Mouse (Mus musculus) small intestine, adult 2 months (tissue): Measurements from ENCODE around the gene Ntrk3. TPM values are rescaled to one million over a fixed set of nuclear protein-coding genes. Genes with fewer than 3 reads are reported as not detected.

ENCODE experiments used
- H3K27ac ChIP-seq: fragments of 200-500 bp; 2 replicates; pipeline ENCODE4 v1.5.1; 2012; ENCODE audit warnings: low read depth, low read length, control low read depth, inconsistent platforms; ENCODE audit not compliant: insufficient read depth
- H3K27me3 ChIP-seq: fragments of 200-500 bp; 2 replicates; pipeline ENCODE4 v1.6.1; 2012; ENCODE audit warnings: mild to moderate bottlenecking, moderate library complexity, low read length, inconsistent platforms; ENCODE audit not compliant: control insufficient read depth, insufficient read depth
- H3K36me3 ChIP-seq: fragments of 200-500 bp; 2 replicates; pipeline ENCODE4 v1.6.1; 2012; ENCODE audit warnings: mild to moderate bottlenecking, low read length, control low read depth, inconsistent platforms; ENCODE audit not compliant: control insufficient read depth, insufficient read depth
- H3K4me1 ChIP-seq: fragments of 200-500 bp; 2 replicates; pipeline ENCODE4 v1.6.1; 2012; ENCODE audit warnings: low read length, inconsistent platforms, mixed read lengths; ENCODE audit not compliant: control insufficient read depth, insufficient read depth, insufficient read length
- H3K4me3 ChIP-seq: fragments of 200-500 bp; 2 replicates; pipeline ENCODE4 v1.5.1; 2012; ENCODE audit warnings: low read depth, mild to moderate bottlenecking, control low read depth, inconsistent platforms, low read length, moderate library complexity
- CTCF ChIP-seq: fragments of 200-500 bp; IDR thresholded peaks from 2 replicates; pipeline ENCODE4 v1.5.1; 2012; ENCODE audit warnings: low read depth, mild to moderate bottlenecking, control low read depth, inconsistent platforms, low read length, moderate library complexity, mixed read lengths; ENCODE audit not compliant: insufficient replicate concordance, insufficient read length; ENCODE audit errors: extremely low read depth
- POLR2A ChIP-seq: fragments of 200-500 bp; IDR thresholded peaks from 2 replicates; pipeline ENCODE4 v1.6.1; 2012; ENCODE audit warnings: low read depth, mild to moderate bottlenecking, control low read depth, inconsistent platforms, low read length, moderate library complexity
- WGBS: fragments of 180-500 bp; shearing (Covaris S2); methylation state at CpG from one replicate; pipeline ENCODE4 v1.1.7; 2018; 5-methylcytosine and 5-hydroxymethylcytosine counted together
- polyA plus RNA-seq: library from polyadenylated mRNA; depleted of rRNA; stranded (reverse); fragments of >200 nt; gene quantifications from 2 replicates; pipeline ENCODE4 v1.2.3, GENCODE M21; 2012

Gene Ntrk3
- polyA plus RNA-seq, 1 experiment, result 0.61 TPM

GRCm38 (mm10) chr7:78719795-78720460 is 17.9 kb downstream of the Ntrk3 start:
- no peak overlapping the region for H3K4me3 ChIP-seq
- no peaks in the 10 kb centered on the region for H3K36me3 ChIP-seq
- TF ChIP-seq POLR2A, result no peak
- no peak for TF ChIP-seq CTCF
- H3K27ac ChIP-seq, result no peak overlapping the region
- H3K4me1 ChIP-seq, result no peaks in the 10 kb centered on the region
- 68% methylated on average over 7 of the region's 7 CpGs for WGBS
- no peaks in the 10 kb centered on the region for H3K27me3 ChIP-seq

GRCm38 (mm10) chr7:78719117-78719516 is 18.7 kb downstream of the Ntrk3 start:
- Histone ChIP-seq H3K27ac (no peak overlapping the region), H3K4me3 (no peak overlapping the region), H3K4me1 (no peaks in the 10 kb centered on the region), H3K27me3 (no peaks in the 10 kb centered on the region), H3K36me3 (no peaks in the 10 kb centered on the region)
- TF ChIP-seq POLR2A (no peak), CTCF (no peak)
- WGBS, result 62% methylated on average over 5 of the region's 5 CpGs

GRCm38 (mm10) chr7:78718191-78718609 is 19.6 kb downstream of the Ntrk3 start:
- no peak overlapping the region for H3K4me3 ChIP-seq
- WGBS, result 71% methylated on average over 8 of the region's 8 CpGs
- no peak for TF ChIP-seq CTCF
- TF ChIP-seq POLR2A, result no peak
- H3K36me3 ChIP-seq, result no peaks in the 10 kb centered on the region
- no peaks in the 10 kb centered on the region for H3K4me1 ChIP-seq
- no peaks in the 10 kb centered on the region for H3K27me3 ChIP-seq
- H3K27ac ChIP-seq, result no peak overlapping the region

GRCm38 (mm10) chr7:78707708-78708107 is 30.1 kb downstream of the Ntrk3 start:
- H3K4me3 ChIP-seq, result no peak overlapping the region
- no peak overlapping the region for H3K27ac ChIP-seq
- WGBS, result 67% methylated on average over 7 of the region's 7 CpGs
- H3K36me3 ChIP-seq, result no peaks in the 10 kb centered on the region
- H3K4me1 ChIP-seq, result no peaks in the 10 kb centered on the region
- no peaks in the 10 kb centered on the region for H3K27me3 ChIP-seq
- TF ChIP-seq CTCF (no peak), POLR2A (no peak)

GRCm38 (mm10) chr7:78707122-78707521 is 30.7 kb downstream of the Ntrk3 start:
- no peaks in the 10 kb centered on the region for H3K36me3 ChIP-seq
- H3K4me1 ChIP-seq, result no peaks in the 10 kb centered on the region
- no peaks in the 10 kb centered on the region for H3K27me3 ChIP-seq
- TF ChIP-seq CTCF (no peak), POLR2A (no peak)
- 74% methylated on average over 3 of the region's 3 CpGs for WGBS
- no peak overlapping the region for H3K27ac ChIP-seq
- no peak overlapping the region for H3K4me3 ChIP-seq

GRCm38 (mm10) chr7:78702676-78703075 is 35.1 kb downstream of the Ntrk3 start:
- Histone ChIP-seq H3K4me3 (no peak overlapping the region), H3K27ac (no peak overlapping the region), H3K36me3 (no peaks in the 10 kb centered on the region), H3K4me1 (no peaks in the 10 kb centered on the region), H3K27me3 (no peaks in the 10 kb centered on the region)
- TF ChIP-seq POLR2A, result no peak
- TF ChIP-seq CTCF, result no peak
- 44% methylated on average over 6 of the region's 6 CpGs for WGBS

- no peak overlapping the region for H3K27ac ChIP-seq
- H3K4me1 ChIP-seq, result no peaks in the 10 kb centered on the region
- no peak overlapping the region for H3K4me3 ChIP-seq
- no peak for TF ChIP-seq CTCF
- no peak for TF ChIP-seq POLR2A
- H3K36me3 ChIP-seq, result no peaks in the 10 kb centered on the region
- 71% methylated on average over 3 of the region's 3 CpGs for WGBS
- H3K27me3 ChIP-seq, result no peaks in the 10 kb centered on the region
Observed at GRCm38 (mm10) chr7:78695200-78695599, 42.6 kb downstream of the Ntrk3 start.
